16 mouse cellular contexts compared by ENCODE assay signal in genomic region chr11:114194055-114194706, GRCm38 (mm10).
A peak's percentile ranks its signal among the peaks of the same experiment; 100 is the strongest.
DNase-seq lines count a peak whose midpoint lies in the region; ATAC-seq and TF ChIP-seq lines count a peak whose summit lies in the region.
"Had no signal": no experiment of that assay in that cellular context is flagged by ENCODE, and none has a peak within 500 bp of the region (broad histone marks: within the 10 kb centered on the region; RNA-seq: fewer than 3 reads in every experiment).

No protein-coding gene starts in this region.

- H3K79me2 ChIP-seq in CH12.LX (replicated peaks; ENCODE audit: control insufficient read depth, extremely low read depth, insufficient read depth, poor library complexity, severe bottlenecking): no peaks in the 10 kb centered on the region

- 52% methylated on average over 16 of the region's 16 CpGs for WGBS in forebrain, embryonic 14.5 days
- 61% methylated on average over 16 of the region's 16 CpGs for WGBS in forebrain, embryonic 15.5 days
- WGBS in liver, postnatal 0 days (ENCODE audit: insufficient replicate concordance): 51% methylated on average over 16 of the region's 16 CpGs
- WGBS in liver, embryonic 11.5 days: 50% methylated on average over 16 of the region's 16 CpGs
- WGBS in embryonic facial prominence, embryonic 14.5 days: 49% methylated on average over 16 of the region's 16 CpGs

- no peak overlapping the region for H3K9ac ChIP-seq in forebrain, embryonic 14.5 days (ENCODE audit: low read length)
- H3K9ac ChIP-seq in forebrain, embryonic 15.5 days (replicated peaks): no peak overlapping the region
- no peak overlapping the region for H3K9ac ChIP-seq in liver, postnatal 0 days (replicated peaks)
- H3K9ac ChIP-seq in liver, embryonic 11.5 days (ENCODE audit: low read depth, low read length): no peak overlapping the region
- H3K9ac ChIP-seq in CH12.LX (ENCODE audit: insufficient read depth, low read depth): no peak overlapping the region
- no peak overlapping the region for H3K9ac ChIP-seq in embryonic facial prominence, embryonic 14.5 days (ENCODE audit: low read depth, low read length)
- H3K9ac ChIP-seq: limb, embryonic 13.5 days; lung, embryonic 15.5 days had no signal

- no peak overlapping the region for H3K4me2 ChIP-seq in forebrain, embryonic 14.5 days (ENCODE audit: low read length)
- H3K4me2 ChIP-seq in forebrain, embryonic 15.5 days (replicated peaks): no peak overlapping the region
- no peak overlapping the region for H3K4me2 ChIP-seq in liver, postnatal 0 days (ENCODE audit: low read depth, low read length)
- H3K4me2 ChIP-seq in liver, embryonic 11.5 days: no peak overlapping the region
- no peak overlapping the region for H3K4me2 ChIP-seq in CH12.LX (ENCODE audit: insufficient read depth, low read depth, poor library complexity, severe bottlenecking)
- no peak overlapping the region for H3K4me2 ChIP-seq in embryonic facial prominence, embryonic 14.5 days (ENCODE audit: low read depth, low read length)
- H3K4me2 ChIP-seq: limb, embryonic 13.5 days; lung, embryonic 15.5 days had no signal

- peaks cover 15% of the 10 kb centered on the region for H3K4me1 ChIP-seq in forebrain, embryonic 14.5 days (ENCODE audit: control insufficient read depth, insufficient read depth, low read length)
- peaks cover 36% of the 10 kb centered on the region for H3K4me1 ChIP-seq in forebrain, embryonic 15.5 days
- H3K4me1 ChIP-seq in liver, postnatal 0 days (ENCODE audit: insufficient read depth): no peaks in the 10 kb centered on the region
- no peaks in the 10 kb centered on the region; the same call in 1 of the 2 replicates for H3K4me1 ChIP-seq in liver, embryonic 11.5 days (replicated peaks; ENCODE audit: control insufficient read depth, insufficient read depth, low read length)
- peaks cover 3 to 39% of the 10 kb centered on the region in 2 experiments; a peak in 3 of 4 replicates for H3K4me1 ChIP-seq in CH12.LX (ENCODE audit: control insufficient read depth in 1 of 2, insufficient read depth in 2 of 2)
- H3K4me1 ChIP-seq in embryonic facial prominence, embryonic 14.5 days (ENCODE audit: control insufficient read depth, insufficient read depth, low read length): peaks cover 8% of the 10 kb centered on the region

- no peak overlapping the region for H3K4me3 ChIP-seq in forebrain, embryonic 14.5 days (ENCODE audit: low read depth, low read length)
- H3K4me3 ChIP-seq in forebrain, embryonic 15.5 days: no peak overlapping the region
- no peak overlapping the region for H3K4me3 ChIP-seq in liver, postnatal 0 days (ENCODE audit: low read depth, low read length)
- H3K4me3 ChIP-seq in liver, embryonic 11.5 days (ENCODE audit: low read depth, low read length): no peak overlapping the region
- no peak overlapping the region for H3K4me3 ChIP-seq in CH12.LX (replicated peaks in 1 of 3; ENCODE audit: low read depth in 2 of 3, low read length in 2 of 3, poor library complexity in 1 of 3)
- H3K4me3 ChIP-seq in embryonic facial prominence, embryonic 14.5 days (ENCODE audit: low read depth, low read length): no peak overlapping the region
- H3K4me3 ChIP-seq: limb, embryonic 13.5 days; lung, embryonic 15.5 days had no signal

- no peak overlapping the region for H3K27ac ChIP-seq in forebrain, embryonic 14.5 days (ENCODE audit: low read depth, low read length)
- no peak overlapping the region for H3K27ac ChIP-seq in forebrain, embryonic 15.5 days (replicated peaks)
- no peak overlapping the region for H3K27ac ChIP-seq in liver, postnatal 0 days (ENCODE audit: low read depth)
- no peak overlapping the region for H3K27ac ChIP-seq in liver, embryonic 11.5 days (ENCODE audit: low read depth, low read length)
- H3K27ac ChIP-seq in CH12.LX (ENCODE audit: insufficient read depth, low read depth): no peak overlapping the region
- no peak overlapping the region for H3K27ac ChIP-seq in embryonic facial prominence, embryonic 14.5 days (replicated peaks; ENCODE audit: low read depth, low read length)
- H3K27ac ChIP-seq: limb, embryonic 13.5 days; lung, embryonic 15.5 days had no signal

- H3K9me3 ChIP-seq in forebrain, embryonic 14.5 days (replicated peaks; ENCODE audit: control insufficient read depth, low read length): peaks cover 9% of the 10 kb centered on the region; the same call in 1 of the 2 replicates
- no peaks in the 10 kb centered on the region for H3K9me3 ChIP-seq in forebrain, embryonic 15.5 days
- H3K9me3 ChIP-seq in liver, postnatal 0 days (ENCODE audit: low read length): 0 out of 2 replicates have a peak, but pooled peaks cover 5% of the 10 kb centered on the region
- peaks cover 8% of the 10 kb centered on the region; the same call in 1 of the 2 replicates for H3K9me3 ChIP-seq in liver, embryonic 11.5 days (ENCODE audit: control insufficient read depth, low read length)
- peaks cover 16% of the 10 kb centered on the region for H3K9me3 ChIP-seq in CH12.LX (replicated peaks; ENCODE audit: low read length)
- peaks cover 13% of the 10 kb centered on the region; the same call in 1 of the 2 replicates for H3K9me3 ChIP-seq in embryonic facial prominence, embryonic 14.5 days (ENCODE audit: control insufficient read depth, low read length)

- no peak for TF ChIP-seq POLR2A in CH12.LX (IDR thresholded peaks at IDR 0.05; ENCODE audit: low read depth, low read length)

- no peaks in the 10 kb centered on the region for H3K27me3 ChIP-seq in forebrain, embryonic 14.5 days (replicated peaks; ENCODE audit: control insufficient read depth, insufficient read depth, low read length)
- no peaks in the 10 kb centered on the region for H3K27me3 ChIP-seq in forebrain, embryonic 15.5 days
- H3K27me3 ChIP-seq in liver, postnatal 0 days (ENCODE audit: insufficient read depth, low read length): no peaks in the 10 kb centered on the region
- no peaks in the 10 kb centered on the region for H3K27me3 ChIP-seq in liver, embryonic 11.5 days (replicated peaks; ENCODE audit: control insufficient read depth, insufficient read depth, low read length)
- peaks cover 29% of the 10 kb centered on the region for H3K27me3 ChIP-seq in CH12.LX (replicated peaks)
- H3K27me3 ChIP-seq in embryonic facial prominence, embryonic 14.5 days (replicated peaks; ENCODE audit: control insufficient read depth, insufficient read depth, low read length): no peaks in the 10 kb centered on the region
- H3K27me3 ChIP-seq: lung, embryonic 15.5 days had no signal

- TF ChIP-seq RAD21 in CH12.LX (IDR thresholded peaks at IDR 0.05; ENCODE audit: low read depth, low read length): no peak

- TF ChIP-seq EP300 in liver, postnatal 0 days (IDR thresholded peaks at IDR 0.05; ENCODE audit: low read depth): no peak
- peak; percentile 90 for TF ChIP-seq EP300 in CH12.LX (IDR thresholded peaks at IDR 0.05; ENCODE audit: low read length)

- dilution Hi-C loops in CH12.LX (cut with MboI; ENCODE audit: extremely low pct_ligation_motif_present, extremely low pct_unique_long_range_greater_than_20kb, low sequenced_read_pairs): no loop called here

- no peaks in the 10 kb centered on the region for H3K36me3 ChIP-seq in forebrain, embryonic 14.5 days (ENCODE audit: control insufficient read depth, insufficient read depth, low read length)
- no peaks in the 10 kb centered on the region for H3K36me3 ChIP-seq in forebrain, embryonic 15.5 days
- no peaks in the 10 kb centered on the region for H3K36me3 ChIP-seq in liver, postnatal 0 days (replicated peaks; ENCODE audit: insufficient read depth, low read length)
- H3K36me3 ChIP-seq in liver, embryonic 11.5 days (ENCODE audit: control insufficient read depth, insufficient read depth, low read length): no peaks in the 10 kb centered on the region
- H3K36me3 ChIP-seq in CH12.LX (replicated peaks in 1 of 2; ENCODE audit: control insufficient read depth in 1 of 2, insufficient read depth in 1 of 2, low read length in 1 of 2): no peaks in the 10 kb centered on the region
- no peaks in the 10 kb centered on the region for H3K36me3 ChIP-seq in embryonic facial prominence, embryonic 14.5 days (ENCODE audit: control insufficient read depth, insufficient read depth, low read length)
- H3K36me3 ChIP-seq: limb, embryonic 13.5 days; lung, embryonic 15.5 days had no signal

- TF ChIP-seq CTCF in liver, postnatal 0 days (IDR thresholded peaks at IDR 0.05; ENCODE audit: low read depth): peak; percentile 43
- peak; percentile 46 for TF ChIP-seq CTCF in CH12.LX (conservative IDR thresholded peaks at IDR 0.05 in 1 of 2, IDR thresholded peaks at IDR 0.05 in 1 of 2; ENCODE audit: low read depth in 2 of 2, low read length in 2 of 2)

- in situ Hi-C loops in CH12.LX (cut with MboI; ENCODE audit: low pct_ligation_motif_present, low pct_unique_long_range_greater_than_20kb, low sequenced_read_pairs): no loop called here

- no peak for ATAC-seq in forebrain, embryonic 14.5 days
- no peak for ATAC-seq in forebrain, embryonic 15.5 days (replicated peaks)
- ATAC-seq in liver, postnatal 0 days: no peak
- ATAC-seq in liver, embryonic 11.5 days (replicated peaks; ENCODE audit: low FRiP score): no peak; the same call in 1 of the 2 replicates
- ATAC-seq in embryonic facial prominence, embryonic 14.5 days (ENCODE audit: low read depth): no peak

- DNase-seq in forebrain, embryonic 14.5 days (ENCODE audit: low spot score): peak; percentile 37
- DNase-seq in liver, postnatal 0 days: peak; percentile 41
- no peak for DNase-seq in liver, embryonic 11.5 days (ENCODE audit: low spot score)
- peak; percentile 95 for DNase-seq in CH12.LX (ENCODE audit: extremely low read depth)
- DNase-seq in embryonic facial prominence, embryonic 14.5 days (ENCODE audit: low spot score): peak; percentile 63
- no peak for DNase-seq in neural tube, embryonic 10.5 days (ENCODE audit: extremely low spot score, low spot score)
- DNase-seq in gastrocnemius, postnatal 25 days: no peak
- DNase-seq: adrenal gland, adult 8-10 months; cerebellum, postnatal 25 days; gastrocnemius, postnatal 14 days; heart, postnatal 36 days; kidney, adult 18-20 months; thymus, postnatal 14 days had no signal

TF ChIP-seq in CH12.LX, 34 proteins besides CTCF, POLR2A, EP300 and RAD21:
- peak; percentile 79 for TF ChIP-seq IRF4 (IDR thresholded peaks at IDR 0.05; ENCODE audit: low read depth, low read length)
- no peak for TF ChIP-seq USF1 (IDR thresholded peaks at IDR 0.05; ENCODE audit: low read depth, low read length)
- 0 out of 2 replicates have a peak, but pooled peaks have one; percentile 21 for TF ChIP-seq ETS1 (conservative IDR thresholded peaks at IDR 0.05; ENCODE audit: low read depth, low read length)

Comparison
In these comparisons a context has a peak if more than half of its experiments do, and no peak if none do; other contexts are left out.
1. DNase-seq: peak in forebrain, embryonic 14.5 days (single experiment), liver, postnatal 0 days (single experiment), CH12.LX (single experiment) and embryonic facial prominence, embryonic 14.5 days (single experiment); none in liver, embryonic 11.5 days (single experiment), neural tube, embryonic 10.5 days (single experiment) and gastrocnemius, postnatal 25 days (single experiment).